Mouse (Mus musculus) CH12F3 (cell line): ENCODE measurements at regions not wholly inside any gene's neighbourhood (a gene's known extent, or its start where the extent isn't known, plus 50 kb on each side); places are given as distances from the start of the nearest gene placed in this dataset.

Experiments used
- in situ Hi-C: fragments of 300-500 bp; cut with MboI; formaldehyde crosslinking; loops from 2 replicates; pipeline ENCODE4 v1.14.3; 2020; ENCODE audit warnings: low sequenced_read_pairs

DNA sequence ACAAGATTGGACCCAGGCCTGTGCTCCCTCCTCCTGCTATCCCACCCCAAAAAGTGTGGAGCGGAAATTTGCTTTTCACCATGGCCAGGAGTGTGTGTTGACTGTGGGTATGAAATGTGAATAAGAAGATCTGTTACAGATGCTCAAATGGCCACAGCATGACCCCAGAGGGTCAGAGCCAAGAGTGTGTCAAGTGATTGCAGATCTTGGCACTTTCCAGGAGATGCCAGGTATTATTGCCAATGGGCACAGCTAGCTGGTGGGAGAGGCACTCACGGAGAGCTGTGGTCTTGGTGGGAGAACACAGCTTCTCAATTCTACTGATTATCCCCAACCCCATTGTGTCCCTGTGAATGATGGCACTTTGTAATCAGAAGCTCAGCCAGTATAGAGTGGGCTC is 62.7 kb downstream of the Smim20 start:
- in situ Hi-C loops: loop anchor here (25.0 kb wide), 1 partner anchor 783 kb away; no protein-coding TSS in a partner anchor

DNA sequence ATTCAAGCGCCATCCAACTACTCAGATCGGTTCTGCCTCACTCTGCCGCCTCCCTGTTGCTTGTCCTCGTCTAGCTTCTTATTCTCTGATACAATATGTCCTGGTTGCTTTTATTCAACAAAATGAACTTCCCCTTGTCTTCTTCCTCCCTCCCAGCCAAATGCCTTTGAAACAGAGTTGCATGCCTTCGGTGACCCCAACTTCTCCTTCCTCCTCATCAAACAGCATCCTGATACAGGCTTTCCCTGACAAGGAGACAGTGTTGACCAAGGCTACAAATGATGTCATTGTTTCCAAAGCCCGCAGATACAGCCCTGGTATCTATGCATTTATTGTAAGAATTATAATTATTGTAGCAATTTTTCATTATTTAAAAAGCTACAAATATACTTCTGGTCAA is 69.8 kb downstream of the Smim20 start:
- in situ Hi-C loops: loop anchor here (25.0 kb wide), 1 partner anchor 776 kb away; no protein-coding TSS in a partner anchor

DNA sequence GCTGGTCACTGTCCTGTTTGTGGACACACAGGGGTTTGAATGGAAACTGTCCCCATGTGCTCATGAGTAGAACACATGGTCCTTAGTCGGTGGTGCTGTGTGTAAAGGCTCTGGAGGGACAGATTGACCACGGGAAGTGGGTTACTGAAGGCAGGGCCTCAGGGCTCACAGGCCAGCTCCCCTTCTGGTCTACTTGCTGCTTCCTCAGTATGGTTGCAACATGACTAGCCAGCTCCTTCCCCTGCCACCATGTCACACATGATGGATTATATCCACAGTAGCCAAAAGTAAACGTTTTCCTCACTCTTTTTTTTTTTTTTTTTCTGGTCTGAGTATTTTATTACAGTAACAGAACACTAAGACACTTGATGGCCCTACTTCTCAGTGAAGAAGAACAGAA is 70.9 kb downstream of the Smim20 start:
- in situ Hi-C loops: loop anchor here (25.0 kb wide), 1 partner anchor 774 kb away; no protein-coding TSS in a partner anchor

GRCm38 (mm10) chr5:53345164-53345563 is 78.3 kb downstream of the Smim20 start:
- in situ Hi-C loops: loop anchor here (25.0 kb wide), 1 partner anchor 767 kb away; no protein-coding TSS in a partner anchor

GRCm38 (mm10) chr5:53346028-53346427 is 79.1 kb downstream of the Smim20 start:
- in situ Hi-C loops: loop anchor here (25.0 kb wide), 1 partner anchor 766 kb away; no protein-coding TSS in a partner anchor

DNA sequence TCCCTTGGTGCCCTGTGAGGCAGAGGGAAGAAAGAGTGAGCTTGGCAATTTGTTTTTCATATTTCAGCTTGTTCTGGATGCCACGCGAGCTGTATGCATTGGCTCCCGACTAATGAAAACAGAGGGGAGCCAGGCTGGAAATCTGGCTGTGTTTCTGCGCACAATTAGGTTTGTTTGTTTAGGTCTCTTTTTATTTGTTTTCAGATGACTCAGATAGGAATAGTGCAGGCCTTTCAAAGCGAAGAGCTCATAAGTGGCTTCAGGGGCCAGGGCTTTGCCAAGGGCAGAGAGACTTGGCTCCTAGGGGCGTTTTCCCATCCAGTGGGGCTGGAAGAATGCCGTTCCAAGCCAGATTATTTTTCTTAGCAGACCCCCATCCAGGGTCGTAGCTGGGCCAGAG is 79.9 kb downstream of the Smim20 start:
- in situ Hi-C loops: loop anchor here (25.0 kb wide), 1 partner anchor 766 kb away; no protein-coding TSS in a partner anchor

- in situ Hi-C loops: loop anchor here (10.0 kb wide), 1 partner anchor 282 kb away; no protein-coding TSS in a partner anchor
Observed at GRCm38 (mm10) chr5:53352852-53353251, 86.0 kb downstream of the Smim20 start.

DNA sequence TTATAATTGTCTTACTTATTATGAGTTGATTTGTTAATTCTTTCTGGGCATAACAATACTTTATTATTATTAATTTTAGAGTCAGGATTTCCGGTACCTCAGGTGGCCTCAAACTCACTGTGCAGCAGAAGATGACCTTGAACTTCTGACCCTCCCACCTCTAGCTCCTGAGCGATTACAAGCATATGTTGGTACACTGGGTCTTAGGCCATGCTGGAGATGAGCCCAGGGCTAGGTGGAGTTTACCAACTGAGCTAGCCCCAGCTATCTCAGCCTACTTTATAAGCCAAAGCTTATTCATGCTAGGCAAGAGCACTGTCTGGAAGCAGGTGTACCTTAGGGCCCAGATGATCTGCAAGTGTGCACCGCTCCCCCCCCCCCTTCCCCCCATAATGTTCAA is 87.4 kb downstream of the Smim20 start:
- in situ Hi-C loops: loop anchor here (10.0 kb wide), 1 partner anchor 281 kb away; no protein-coding TSS in a partner anchor

DNA sequence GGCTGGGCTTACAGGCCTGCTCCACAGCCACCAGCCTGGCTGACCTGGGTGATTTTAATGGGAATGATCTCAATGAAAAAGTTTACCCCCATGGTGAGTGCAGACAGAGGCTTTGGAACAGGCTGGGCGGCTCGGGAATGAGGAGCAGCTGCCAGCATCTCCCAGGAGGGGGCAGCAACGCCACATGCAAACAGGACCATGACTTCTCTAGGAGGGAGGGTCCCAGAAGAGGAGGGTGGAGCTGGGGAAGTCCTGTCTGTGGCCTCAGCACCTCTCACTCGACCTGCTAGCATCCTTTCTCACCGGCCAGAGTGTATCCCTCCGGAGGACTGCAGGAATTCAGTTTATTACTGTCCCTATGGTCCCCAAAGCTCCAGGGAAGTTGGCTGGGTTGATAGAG is 88.2 kb downstream of the Smim20 start:
- in situ Hi-C loops: loop anchor here (5.0 to 10.0 kb wide), 2 partner anchors 237 to 280 kb away; no protein-coding TSS in a partner anchor

- in situ Hi-C loops: loop anchor here (5.0 to 10.0 kb wide), 2 partner anchors 235 to 278 kb away; no protein-coding TSS in a partner anchor
Observed at GRCm38 (mm10) chr5:53357086-53357608, 90.3 kb downstream of the Smim20 start.

DNA sequence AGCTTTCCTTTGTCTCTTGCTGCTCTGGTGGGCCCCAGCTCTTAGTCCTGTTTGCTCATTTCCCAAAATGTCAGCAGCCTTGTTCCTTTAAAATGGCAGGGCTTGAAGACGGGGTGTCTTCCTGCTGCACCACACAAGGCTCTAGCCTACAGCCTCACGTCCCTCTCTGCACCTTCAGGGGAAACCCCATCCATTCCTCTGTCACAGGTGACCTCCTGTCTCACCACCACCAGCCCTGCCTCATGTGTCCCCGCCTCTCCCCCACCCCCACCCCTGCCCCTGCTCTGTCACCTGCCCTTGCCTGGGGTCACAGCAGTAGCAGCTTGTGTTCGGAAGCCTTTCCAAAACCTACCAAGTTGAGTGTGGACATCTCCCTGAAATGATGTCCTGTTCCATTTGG is 91.3 kb downstream of the Smim20 start:
- in situ Hi-C loops: loop anchor here (5.0 to 10.0 kb wide), 2 partner anchors 234 to 277 kb away; no protein-coding TSS in a partner anchor

- in situ Hi-C loops: loop anchor here (5.0 to 10.0 kb wide), 2 partner anchors 232 to 275 kb away; no protein-coding TSS in a partner anchor
Observed at GRCm38 (mm10) chr5:53359887-53360286, 93.0 kb downstream of the Smim20 start.

DNA sequence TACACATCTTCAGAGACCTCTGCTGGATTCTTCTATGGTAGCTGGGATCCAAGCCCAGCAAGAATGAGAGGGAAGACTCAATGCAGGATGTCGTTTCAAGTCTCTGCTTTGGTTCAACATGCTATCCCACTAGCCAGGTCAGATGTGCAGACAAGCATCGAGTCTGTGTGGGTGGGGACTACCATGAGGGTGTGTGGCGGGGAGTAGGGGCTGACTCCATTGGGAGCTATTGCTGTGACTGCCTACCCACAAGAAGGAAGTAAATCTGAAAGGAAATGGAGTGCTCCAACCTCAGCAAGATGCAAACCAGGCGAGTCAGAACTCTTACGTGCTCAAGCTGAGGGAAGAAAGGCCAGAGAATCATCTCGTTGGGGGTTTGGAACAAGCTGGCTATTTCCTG is 94.4 kb downstream of the Smim20 start:
- in situ Hi-C loops: no loop called here

GRCm38 (mm10) chr5:53363898-53364297 is 97.0 kb downstream of the Smim20 start:
- in situ Hi-C loops: no loop called here

DNA sequence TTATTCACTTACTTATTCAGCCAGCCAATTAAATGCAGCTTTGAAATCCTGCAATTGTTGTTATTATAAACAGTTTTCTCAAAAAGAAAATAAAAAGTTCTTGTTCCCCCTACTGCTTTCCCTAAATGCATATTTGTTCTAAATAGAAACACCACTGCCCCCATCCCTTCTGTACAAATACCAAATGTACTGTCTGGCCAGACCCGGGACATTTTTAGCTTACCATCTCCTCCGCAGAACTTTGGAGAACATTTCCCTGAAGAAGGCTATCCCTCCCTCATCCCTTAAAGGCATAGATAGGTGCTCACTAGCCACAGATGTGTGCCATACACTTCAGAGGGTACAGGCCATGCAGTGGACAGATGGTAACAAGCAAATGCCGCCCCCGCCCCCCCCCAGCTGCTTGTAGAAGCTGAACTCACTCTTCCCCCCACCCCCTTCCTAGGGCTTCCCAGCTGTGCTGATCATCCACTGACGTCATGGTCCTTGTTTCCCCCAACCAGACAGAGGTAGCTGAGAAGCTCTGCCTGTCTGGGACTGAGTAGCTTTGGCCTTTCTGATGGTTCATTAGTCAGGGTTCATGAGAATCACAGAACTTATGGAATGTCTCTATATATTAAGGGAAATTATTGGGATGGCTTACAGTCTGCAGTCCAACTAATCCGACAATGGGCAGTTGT is 98.9 kb upstream of the Rbpj start:
- in situ Hi-C loops: no loop called here

- in situ Hi-C loops: no loop called here
Observed at GRCm38 (mm10) chr5:53370272-53370671, 95.7 kb upstream of the Rbpj start.

- in situ Hi-C loops: no loop called here
Observed at GRCm38 (mm10) chr5:53371638-53372037, 94.3 kb upstream of the Rbpj start.

GRCm38 (mm10) chr5:53373315-53373714 is 92.6 kb upstream of the Rbpj start:
- in situ Hi-C loops: no loop called here

GRCm38 (mm10) chr5:53376856-53377255 is 89.1 kb upstream of the Rbpj start:
- in situ Hi-C loops: no loop called here

GRCm38 (mm10) chr5:53377698-53378097 is 88.3 kb upstream of the Rbpj start:
- in situ Hi-C loops: no loop called here

DNA sequence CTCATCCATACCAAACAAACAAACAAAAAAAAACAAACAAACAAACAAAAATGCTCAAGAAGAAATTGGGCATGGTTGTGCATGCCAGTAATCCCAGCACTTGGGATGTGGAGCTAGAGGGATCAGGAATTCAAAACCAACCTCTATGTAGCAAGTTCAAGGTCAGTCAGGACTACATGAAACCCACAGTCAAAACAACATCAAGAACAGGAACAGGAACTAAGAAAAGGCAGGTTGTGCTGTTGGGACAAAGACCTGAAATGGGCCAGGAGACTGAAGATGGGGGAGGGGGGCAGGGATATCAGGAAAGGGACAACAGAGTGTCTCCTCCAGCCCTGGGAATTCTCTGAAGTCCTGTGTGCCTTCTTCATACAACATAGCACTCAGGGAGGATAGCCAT is 87.8 kb upstream of the Rbpj start:
- in situ Hi-C loops: no loop called here

DNA sequence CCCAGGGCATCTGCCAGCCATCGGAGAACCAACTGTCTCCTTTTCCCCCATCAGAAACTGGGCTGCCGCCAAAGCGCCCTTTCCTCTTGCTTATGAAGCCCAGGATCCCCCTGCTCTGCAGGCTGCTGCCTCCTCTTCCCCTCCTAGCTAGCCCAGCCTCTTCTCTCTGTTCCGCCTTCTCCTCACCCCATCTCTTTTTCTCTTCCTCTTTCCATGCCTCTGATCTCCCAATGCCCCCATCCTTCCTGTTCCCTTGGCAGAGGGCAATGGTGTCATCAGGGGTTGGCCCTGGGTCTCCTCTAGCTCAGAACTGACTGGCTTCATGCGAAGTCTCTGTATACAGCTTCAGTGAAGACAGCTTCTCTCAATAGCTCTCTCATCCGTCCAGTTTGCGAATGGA is 87.4 kb upstream of the Rbpj start:
- in situ Hi-C loops: no loop called here
